Mouse (Mus musculus): ENCODE data around the gene Xpnpep2. TPM values are rescaled to one million over a fixed set of nuclear protein-coding genes. Genes with fewer than 3 reads are reported as not detected.
A peak's percentile ranks its signal among the peaks of the same experiment; 100 is the strongest.

The Xpnpep2 gene
- polyA plus RNA-seq (2012; fragmentation: generic; extraction: Trizol) = 1.0 TPM

DNA sequence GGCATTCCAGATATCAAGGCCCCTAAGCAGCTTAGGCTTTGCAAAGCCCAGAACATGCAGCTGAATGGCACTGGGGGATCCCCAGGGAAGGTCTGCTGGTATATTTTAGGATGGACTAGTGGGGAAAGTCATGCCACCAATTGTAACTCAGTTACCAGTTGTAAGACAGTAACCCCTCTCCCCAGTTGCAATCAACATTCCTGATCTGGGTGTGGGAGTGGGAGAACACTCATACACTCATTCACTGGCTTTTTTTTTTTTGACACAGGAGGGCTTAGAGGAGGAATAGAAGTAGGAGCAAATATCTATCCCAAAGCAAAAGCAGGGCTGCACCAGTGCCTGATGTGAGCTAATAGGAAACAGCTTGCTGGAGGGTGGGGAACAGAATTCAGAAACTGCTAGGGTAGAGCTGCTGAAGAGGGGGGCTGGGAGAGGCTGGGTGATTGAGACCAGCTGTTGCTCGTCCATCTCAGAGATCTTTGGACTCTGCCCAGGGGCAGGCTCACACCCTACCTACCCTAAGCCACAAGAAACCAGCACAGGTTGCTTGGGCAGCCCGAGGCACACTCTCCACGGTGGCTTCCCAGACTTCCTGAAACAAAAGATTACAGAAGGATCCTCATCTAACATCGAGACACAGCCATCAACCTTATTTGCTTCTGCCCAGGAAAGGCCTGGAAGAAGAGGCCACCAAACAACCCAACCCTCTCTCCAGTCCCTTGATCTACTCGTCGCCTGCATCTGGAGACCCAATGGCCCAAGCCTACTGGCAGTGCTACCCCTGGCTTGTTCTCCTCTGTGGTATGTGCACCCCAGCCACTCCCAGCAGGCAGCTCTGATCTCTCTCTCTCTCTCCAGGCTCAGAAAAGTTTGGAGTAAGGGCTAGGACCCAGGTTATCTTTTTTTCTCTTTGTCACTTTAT, at the start of gene Xpnpep2:
Xpnpep2 (plus strand) TSS at position 332 of the 922 bp plus-strand sequence.
- H3ac ChIP-seq (ENCODE audit: control insufficient read depth, insufficient read length) = no peak within 1 kb of the TSS
- no peaks in the 10 kb centered on the region for H3K36me3 ChIP-seq (ENCODE audit: control insufficient read depth, insufficient read depth)
- H3K4me2 ChIP-seq (ENCODE audit: low read depth) = peak within 1 kb of the TSS; percentile 42
- H3K79me2 ChIP-seq (ENCODE audit: control insufficient read depth, insufficient read depth) = no peaks in the 10 kb centered on the region
- no peaks in the 10 kb centered on the region for H3K27me3 ChIP-seq (ENCODE audit: control insufficient read depth, insufficient read depth, insufficient read length)
- TF ChIP-seq MYOD1 (IDR thresholded peaks at IDR 0.05; ENCODE audit: control insufficient read depth in 1 of 3, insufficient read length in 2 of 3, low read depth in 2 of 3) = peak in 2 of 3 experiments; percentile 61 to 73
- no peak for TF ChIP-seq E2F4 (IDR thresholded peaks at IDR 0.05; ENCODE audit: insufficient read depth)
- TF ChIP-seq MYOG (IDR thresholded peaks at IDR 0.05; ENCODE audit: control insufficient read depth in 1 of 3, insufficient read depth in 1 of 3, insufficient read length in 2 of 3, low read depth in 2 of 3) = peak in 1 of 3 experiments; percentile 42
- no peak within 1 kb of the TSS for H3K4me3 ChIP-seq

DNA sequence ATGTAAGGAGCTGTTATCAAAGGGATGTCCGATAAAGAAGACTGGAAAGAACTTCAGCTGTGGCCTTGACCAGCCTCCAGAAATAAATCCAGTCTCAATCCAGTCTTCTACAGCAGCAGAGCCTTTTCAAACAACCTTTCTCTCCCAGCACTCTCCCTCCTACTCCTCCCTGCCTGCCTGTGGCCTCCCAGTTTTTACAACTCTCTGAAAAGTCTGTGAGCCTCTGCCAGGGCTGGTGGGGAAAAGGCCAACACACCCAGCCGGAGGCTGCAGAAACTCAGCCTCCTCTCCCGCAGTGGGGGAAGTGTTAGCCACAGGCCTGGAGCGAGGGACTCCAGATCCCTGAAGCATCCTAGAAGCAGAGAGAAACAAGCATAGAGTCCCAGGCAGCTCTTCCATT, 46.0 kb upstream of the Xpnpep2 start:
- Histone ChIP-seq H3ac (ENCODE audit: control insufficient read depth, insufficient read length) (no peak overlapping the region), H3K36me3 (ENCODE audit: control insufficient read depth, insufficient read depth) (no peaks in the 10 kb centered on the region), H3K79me2 (ENCODE audit: control insufficient read depth, insufficient read depth) (no peaks in the 10 kb centered on the region), H3K4me2 (ENCODE audit: low read depth) (no peak overlapping the region), H3K4me3 (no peak overlapping the region), H3K27me3 (ENCODE audit: control insufficient read depth, insufficient read depth, insufficient read length) (no peaks in the 10 kb centered on the region)
- TF ChIP-seq USF1 (IDR thresholded peaks at IDR 0.05; ENCODE audit: low read depth) = no peak
- TF ChIP-seq E2F4 (IDR thresholded peaks at IDR 0.05; ENCODE audit: insufficient read depth) = no peak
- no peak for TF ChIP-seq SRF (IDR thresholded peaks at IDR 0.05; ENCODE audit: control insufficient read depth, insufficient read length, low read depth)
- TF ChIP-seq TCF12 (IDR thresholded peaks at IDR 0.05; ENCODE audit: insufficient read depth, poor library complexity, severe bottlenecking) = no peak
- no peak for TF ChIP-seq POLR2A (IDR thresholded peaks at IDR 0.05; ENCODE audit: insufficient read length, low read depth)
- no peak for TF ChIP-seq MYOD1 (IDR thresholded peaks at IDR 0.05; ENCODE audit: control insufficient read depth in 1 of 3, insufficient read length in 2 of 3, low read depth in 2 of 3)
- TF ChIP-seq MYOG (IDR thresholded peaks at IDR 0.05; ENCODE audit: control insufficient read depth in 1 of 3, insufficient read depth in 1 of 3, insufficient read length in 2 of 3, low read depth in 2 of 3) = no peak
- TF ChIP-seq POLR2AphosphoS2 (IDR thresholded peaks at IDR 0.05; ENCODE audit: insufficient read length, low read depth) = no peak
- TF ChIP-seq REST (IDR thresholded peaks at IDR 0.05; ENCODE audit: insufficient read depth, insufficient read length) = no peak
- TF ChIP-seq MAX (IDR thresholded peaks at IDR 0.05; ENCODE audit: low read depth) = no peak
- no peak for TF ChIP-seq CEBPB (IDR thresholded peaks at IDR 0.05; ENCODE audit: insufficient read depth, poor library complexity, severe bottlenecking)
- TF ChIP-seq TCF3 (IDR thresholded peaks at IDR 0.05; ENCODE audit: insufficient read length, low read depth) = no peak

DNA sequence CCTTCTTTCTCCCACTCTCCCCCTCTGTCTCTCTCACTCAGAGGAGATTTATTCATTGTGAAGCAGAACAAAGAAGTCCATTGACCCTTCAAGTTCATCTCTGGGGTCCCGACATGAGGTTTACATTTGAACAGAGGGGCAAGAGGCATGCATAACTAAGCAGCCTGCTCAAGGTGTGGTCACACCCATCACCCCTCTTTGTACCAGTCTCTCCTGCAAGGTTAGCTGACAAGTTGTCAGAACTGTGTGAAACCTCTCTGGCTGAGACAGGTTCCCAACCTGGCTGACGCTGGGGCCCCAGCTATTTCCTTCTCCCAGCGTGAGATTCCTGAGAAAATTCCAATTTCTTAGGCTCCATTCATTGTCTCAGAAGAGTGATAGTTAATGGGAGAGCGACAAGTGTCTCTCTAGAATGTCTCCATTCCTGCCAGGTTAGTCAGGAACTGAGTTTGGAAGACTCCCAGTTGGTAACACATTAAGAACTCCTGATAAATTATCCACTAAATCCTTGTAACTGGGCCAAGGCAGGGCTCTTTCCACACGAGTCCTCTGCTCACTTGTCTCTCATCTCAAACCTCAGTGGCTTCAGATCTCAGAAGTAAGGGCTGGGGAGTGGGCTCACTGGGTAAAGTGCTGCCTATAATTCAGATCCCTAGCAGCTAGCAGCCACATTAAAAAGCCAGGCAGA, 44.2 kb upstream of the Xpnpep2 start:
- no peak overlapping the region for H3K4me3 ChIP-seq
- H3K4me2 ChIP-seq (ENCODE audit: low read depth) = no peak overlapping the region
- no peaks in the 10 kb centered on the region for H3K79me2 ChIP-seq (ENCODE audit: control insufficient read depth, insufficient read depth)
- H3K27me3 ChIP-seq (ENCODE audit: control insufficient read depth, insufficient read depth, insufficient read length) = no peaks in the 10 kb centered on the region
- no peak overlapping the region for H3ac ChIP-seq (ENCODE audit: control insufficient read depth, insufficient read length)
- TF ChIP-seq MYOG (IDR thresholded peaks at IDR 0.05; ENCODE audit: control insufficient read depth in 1 of 3, insufficient read depth in 1 of 3, insufficient read length in 2 of 3, low read depth in 2 of 3) (no peak), TCF3 (IDR thresholded peaks at IDR 0.05; ENCODE audit: insufficient read length, low read depth) (no peak)
- H3K36me3 ChIP-seq (ENCODE audit: control insufficient read depth, insufficient read depth) = no peaks in the 10 kb centered on the region

DNA sequence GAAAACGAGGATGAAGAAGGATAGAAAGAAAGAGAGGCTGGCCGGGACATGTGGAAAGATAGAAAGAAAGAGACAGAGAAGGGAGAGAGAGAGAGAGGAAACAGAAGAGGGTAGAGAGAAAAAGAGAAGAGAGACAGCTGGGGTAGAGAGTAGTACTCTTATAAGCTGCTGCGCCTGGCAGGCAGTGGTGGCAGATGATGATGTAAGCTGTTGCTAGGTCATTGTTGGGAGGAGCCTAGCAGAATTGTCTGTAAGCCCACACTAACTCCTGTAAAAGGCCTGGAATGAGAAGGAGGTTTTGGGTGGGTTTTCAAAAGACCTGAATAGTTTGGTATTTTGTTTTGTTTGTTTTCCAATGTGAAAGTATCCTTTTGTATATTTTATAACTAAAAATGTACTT, 41.6 kb upstream of the Xpnpep2 start:
- Histone ChIP-seq H3K79me2 (ENCODE audit: control insufficient read depth, insufficient read depth) (no peaks in the 10 kb centered on the region), H3K36me3 (ENCODE audit: control insufficient read depth, insufficient read depth) (no peaks in the 10 kb centered on the region), H3K4me2 (ENCODE audit: low read depth) (no peak overlapping the region), H3K27me3 (ENCODE audit: control insufficient read depth, insufficient read depth, insufficient read length) (no peaks in the 10 kb centered on the region), H3K4me3 (no peak overlapping the region), H3ac (ENCODE audit: control insufficient read depth, insufficient read length) (no peak overlapping the region)
- TF ChIP-seq REST (IDR thresholded peaks at IDR 0.05; ENCODE audit: insufficient read depth, insufficient read length) = no peak
- TF ChIP-seq MAX (IDR thresholded peaks at IDR 0.05; ENCODE audit: low read depth) = no peak
- no peak for TF ChIP-seq POLR2A (IDR thresholded peaks at IDR 0.05; ENCODE audit: insufficient read length, low read depth)
- TF ChIP-seq MYOG (IDR thresholded peaks at IDR 0.05; ENCODE audit: control insufficient read depth in 1 of 3, insufficient read depth in 1 of 3, insufficient read length in 2 of 3, low read depth in 2 of 3) = no peak
- TF ChIP-seq SRF (IDR thresholded peaks at IDR 0.05; ENCODE audit: control insufficient read depth, insufficient read length, low read depth) = no peak
- TF ChIP-seq MYOD1 (IDR thresholded peaks at IDR 0.05; ENCODE audit: control insufficient read depth in 1 of 3, insufficient read length in 2 of 3, low read depth in 2 of 3) = no peak
- TF ChIP-seq TCF3 (IDR thresholded peaks at IDR 0.05; ENCODE audit: insufficient read length, low read depth) = no peak
- TF ChIP-seq POLR2AphosphoS2 (IDR thresholded peaks at IDR 0.05; ENCODE audit: insufficient read length, low read depth) = no peak

DNA sequence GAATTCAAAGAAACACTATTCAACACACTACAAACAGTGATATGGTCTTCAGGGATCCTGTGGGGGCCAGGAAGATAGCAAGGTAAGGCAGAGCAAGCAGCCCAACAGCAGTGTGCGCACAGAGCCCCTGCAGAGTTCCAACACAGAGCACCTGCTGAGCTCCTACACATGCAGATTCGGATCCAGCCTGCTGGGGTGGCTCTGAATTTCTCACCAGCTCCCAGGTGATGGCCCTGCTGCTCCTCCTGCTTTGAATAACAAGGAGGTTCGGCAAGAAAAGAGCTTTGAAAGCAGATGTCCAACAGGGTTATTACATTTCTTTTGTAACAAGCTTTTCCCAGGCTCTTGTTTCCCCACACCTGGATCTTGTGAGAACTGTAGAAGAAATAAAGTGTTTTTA, 36.6 kb upstream of the Xpnpep2 start:
- H3K79me2 ChIP-seq (ENCODE audit: control insufficient read depth, insufficient read depth) = no peaks in the 10 kb centered on the region
- H3K4me3 ChIP-seq = no peak overlapping the region
- no peak overlapping the region for H3ac ChIP-seq (ENCODE audit: control insufficient read depth, insufficient read length)
- no peaks in the 10 kb centered on the region for H3K36me3 ChIP-seq (ENCODE audit: control insufficient read depth, insufficient read depth)
- no peaks in the 10 kb centered on the region for H3K27me3 ChIP-seq (ENCODE audit: control insufficient read depth, insufficient read depth, insufficient read length)
- TF ChIP-seq TCF3 (IDR thresholded peaks at IDR 0.05; ENCODE audit: insufficient read length, low read depth) (no peak), CEBPB (IDR thresholded peaks at IDR 0.05; ENCODE audit: insufficient read depth, poor library complexity, severe bottlenecking) (no peak), MYOD1 (IDR thresholded peaks at IDR 0.05; ENCODE audit: control insufficient read depth in 1 of 3, insufficient read length in 2 of 3, low read depth in 2 of 3) (no peak), SRF (IDR thresholded peaks at IDR 0.05; ENCODE audit: control insufficient read depth, insufficient read length, low read depth) (no peak), MAX (IDR thresholded peaks at IDR 0.05; ENCODE audit: low read depth) (no peak), POLR2A (IDR thresholded peaks at IDR 0.05; ENCODE audit: insufficient read length, low read depth) (no peak), MYOG (IDR thresholded peaks at IDR 0.05; ENCODE audit: control insufficient read depth in 1 of 3, insufficient read depth in 1 of 3, insufficient read length in 2 of 3, low read depth in 2 of 3) (no peak), USF1 (IDR thresholded peaks at IDR 0.05; ENCODE audit: low read depth) (no peak), REST (IDR thresholded peaks at IDR 0.05; ENCODE audit: insufficient read depth, insufficient read length) (no peak), TCF12 (IDR thresholded peaks at IDR 0.05; ENCODE audit: insufficient read depth, poor library complexity, severe bottlenecking) (no peak), POLR2AphosphoS2 (IDR thresholded peaks at IDR 0.05; ENCODE audit: insufficient read length, low read depth) (no peak), E2F4 (IDR thresholded peaks at IDR 0.05; ENCODE audit: insufficient read depth) (no peak)
- no peak overlapping the region for H3K4me2 ChIP-seq (ENCODE audit: low read depth)
